Mouse (Mus musculus): ENCODE results near the gene Gipc2.

- TF ChIP-seq POLR2A (IDR thresholded peaks at IDR 0.05; ENCODE audit: extremely low read depth, insufficient read depth, low read length) = no peak
- TF ChIP-seq CTCF (IDR thresholded peaks at IDR 0.05; ENCODE audit: extremely low read depth, insufficient read depth, low read length) = peak; percentile 86
Observed at GRCm38 (mm10) chr3:152111081-152111480, 54.9 kb downstream of the Gipc2 start.
